Mouse (Mus musculus) spleen, adult 2 months (tissue): ENCODE measurements around the gene Snapc4.

ENCODE experiments used
- CTCF ChIP-seq: fragments of 200-500 bp; IDR thresholded peaks from 2 replicates; pipeline ENCODE4 v1.5.1; 2011; ENCODE audit warnings: mild to moderate bottlenecking, inconsistent platforms; ENCODE audit not compliant: insufficient read depth, insufficient read length, insufficient replicate concordance; ENCODE audit errors: extremely low read depth
- POLR2A ChIP-seq: fragments of 200-500 bp; IDR thresholded peaks from 2 replicates; pipeline ENCODE4 v1.6.1; 2011; ENCODE audit warnings: low read depth, low read length, inconsistent platforms

DNA sequence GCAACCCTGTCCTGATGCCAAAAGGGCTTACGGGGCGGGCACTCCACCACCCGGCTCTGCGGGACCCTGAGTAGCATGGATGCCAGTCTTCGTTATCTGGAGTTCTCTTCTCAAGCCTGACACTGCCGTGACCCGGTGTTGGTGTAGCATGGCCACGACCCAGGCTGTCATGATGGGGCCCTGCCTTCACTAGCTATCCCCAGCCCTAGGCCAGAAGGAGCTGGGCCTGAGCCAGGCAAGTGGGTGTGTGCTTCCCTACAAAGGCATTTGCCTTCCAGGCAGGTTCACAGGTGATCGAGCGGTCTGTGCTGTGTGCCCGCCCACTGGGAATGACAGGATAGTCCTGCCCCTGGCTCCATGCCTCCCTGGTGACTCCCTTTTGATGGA is 64.5 kb downstream of the Snapc4 start:
- no peak for TF ChIP-seq CTCF
- no peak for TF ChIP-seq POLR2A
